Mouse (Mus musculus) thymus, adult 2 months (tissue): ENCODE data around the gene Ubox5.

Source experiments
- CTCF ChIP-seq: fragments of 200-500 bp; IDR thresholded peaks from 2 replicates; pipeline ENCODE4 v1.5.1; 2012; ENCODE audit warnings: mild to moderate bottlenecking, control low read depth, low read length, moderate library complexity, borderline replicate concordance; ENCODE audit not compliant: control insufficient read depth, poor library complexity, insufficient read depth; ENCODE audit errors: extremely low read depth
- POLR2A ChIP-seq: fragments of 200-500 bp; IDR thresholded peaks from 2 replicates; pipeline ENCODE4 v1.6.1; 2012; ENCODE audit warnings: mild to moderate bottlenecking, low read length, control low read depth, moderate library complexity; ENCODE audit not compliant: control insufficient read depth, poor library complexity, insufficient read depth; ENCODE audit errors: extremely low read depth

DNA sequence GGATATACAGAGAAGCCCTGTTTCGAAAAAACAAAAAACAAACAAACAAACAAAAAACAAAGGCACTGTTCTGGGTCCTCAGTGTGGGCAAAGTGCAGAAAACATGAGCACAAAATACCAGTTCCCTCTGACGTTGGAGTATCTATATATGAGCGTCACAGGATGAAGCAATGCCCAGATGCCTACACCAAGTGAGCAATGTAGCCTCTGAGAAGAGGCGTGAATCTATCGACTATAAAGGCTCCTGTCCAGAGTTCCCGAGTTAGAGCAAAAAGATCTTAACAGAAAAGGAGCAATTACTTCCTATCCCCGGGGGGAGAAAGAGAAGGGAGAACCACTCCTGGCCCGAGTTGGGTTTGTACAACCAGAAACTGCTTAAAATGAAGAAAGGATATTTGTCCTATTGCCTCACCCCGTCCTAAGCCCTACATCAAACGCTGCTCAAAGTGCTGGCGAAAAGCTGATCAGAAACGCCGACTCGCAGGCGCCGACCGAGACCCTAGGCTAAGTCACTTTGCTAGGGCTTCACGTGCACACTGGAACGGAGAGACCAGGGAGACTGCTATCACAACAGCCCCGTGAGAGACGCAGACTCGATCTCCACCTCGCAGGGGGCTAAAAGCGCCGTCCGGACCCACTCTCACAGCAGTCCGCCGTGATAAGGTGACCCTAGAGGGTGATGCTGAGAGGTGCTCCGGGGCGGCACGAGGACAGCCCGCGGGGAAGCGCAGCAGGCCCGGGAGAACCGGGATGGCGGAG lies 579 bp downstream of the Ubox5 start:
- TF ChIP-seq POLR2A = no peak
- no peak for TF ChIP-seq CTCF
